Mouse (Mus musculus): Measurements from ENCODE around the gene Nit1. TPM values are rescaled to one million over a fixed set of nuclear protein-coding genes. Genes with fewer than 3 reads are reported as not detected.
"Not testable (repeated sequence)": the region's sequence is repeated elsewhere in the genome, so short reads cannot be mapped to it uniquely, and the experiment has no call there.

The Nit1 gene
- polyA plus RNA-seq, 1 experiment from 2014 or later = 33.6 TPM

- Histone ChIP-seq H3K4me3 (peak overlapping the region; percentile 99; the same call in 1 of the 2 replicates), H3K9me3 (peaks cover 5% of the 10 kb centered on the region; the same call in 1 of the 2 replicates), H3K4me1 (peaks cover 29% of the 10 kb centered on the region), H3K36me3 (replicated peaks) (peaks cover 65% of the 10 kb centered on the region), H3K27ac (replicated peaks) (no peak overlapping the region), H3K27me3 (replicated peaks; ENCODE audit: low read depth, poor library complexity, severe bottlenecking) (no peaks in the 10 kb centered on the region)
- 89% methylated on average over 9 of the region's 9 CpGs for WGBS
- peak; percentile 31 for DNase-seq (ENCODE audit: low spot score)
Measured at GRCm38 (mm10) chr1:171343922-171344677, 1.3 kb downstream of the Nit1 start.

GRCm38 (mm10) chr1:171342262-171343207, 2.9 kb downstream of the Nit1 start:
- no peak overlapping the region for H3K27ac ChIP-seq (replicated peaks)
- WGBS = 94% methylated on average over 16 of the region's 16 CpGs
- DNase-seq (ENCODE audit: low spot score) = no peak
- peaks cover 5% of the 10 kb centered on the region; the same call in 1 of the 2 replicates for H3K9me3 ChIP-seq
- H3K36me3 ChIP-seq (replicated peaks) = peaks cover 70% of the 10 kb centered on the region
- H3K4me3 ChIP-seq = no peak overlapping the region
- no peaks in the 10 kb centered on the region for H3K27me3 ChIP-seq (replicated peaks; ENCODE audit: low read depth, poor library complexity, severe bottlenecking)
- H3K4me1 ChIP-seq = peaks cover 25% of the 10 kb centered on the region

GRCm38 (mm10) chr1:171330216-171330560, 15.3 kb downstream of the Nit1 start:
- H3K27me3 ChIP-seq (replicated peaks; ENCODE audit: low read depth, poor library complexity, severe bottlenecking) = no peaks in the 10 kb centered on the region
- peaks cover 22% of the 10 kb centered on the region; the same call in 1 of the 2 replicates for H3K36me3 ChIP-seq (replicated peaks)
- peak overlapping the region; percentile 84 for H3K4me3 ChIP-seq
- no peak for DNase-seq (ENCODE audit: low spot score)
- no peaks in the 10 kb centered on the region for H3K9me3 ChIP-seq
- H3K27ac ChIP-seq (replicated peaks) = peak overlapping the region; percentile 100
- H3K4me1 ChIP-seq = peaks cover 34% of the 10 kb centered on the region
- WGBS = 1% methylated on average over 4 of the region's 4 CpGs

- 1% methylated on average over 61 of the region's 61 CpGs for WGBS
- Histone ChIP-seq H3K4me3 (peak overlapping the region; percentile 84), H3K4me1 (peaks cover 34% of the 10 kb centered on the region), H3K36me3 (replicated peaks) (peaks cover 26% of the 10 kb centered on the region; the same call in 1 of the 2 replicates), H3K27ac (replicated peaks) (peak overlapping the region; percentile 100), H3K27me3 (replicated peaks; ENCODE audit: low read depth, poor library complexity, severe bottlenecking) (no peaks in the 10 kb centered on the region), H3K9me3 (no peaks in the 10 kb centered on the region)
- DNase-seq (ENCODE audit: low spot score) = peak; percentile 96
Measured at GRCm38 (mm10) chr1:171329433-171330215, 15.8 kb downstream of the Nit1 start.

- H3K9me3 ChIP-seq = no peaks in the 10 kb centered on the region
- peaks cover 20% of the 10 kb centered on the region; the same call in 1 of the 2 replicates for H3K36me3 ChIP-seq (replicated peaks)
- H3K4me3 ChIP-seq = peak within 1 kb of the TSS; percentile 84
- DNase-seq (ENCODE audit: low spot score) = peak; percentile 93
- H3K4me1 ChIP-seq = peaks cover 34% of the 10 kb centered on the region
- peak within 1 kb of the TSS; percentile 100 for H3K27ac ChIP-seq (replicated peaks)
- H3K27me3 ChIP-seq (replicated peaks; ENCODE audit: low read depth, poor library complexity, severe bottlenecking) = no peaks in the 10 kb centered on the region
- WGBS = under 1% methylated on average over 48 of the region's 48 CpGs
Measured at GRCm38 (mm10) chr1:171328839-171329432, 16.5 kb downstream of the Nit1 start, which contains the start of gene Dedd. Dedd (plus strand) TSS chr1:171329145.

- H3K27ac ChIP-seq (replicated peaks) = peak overlapping the region; percentile 100
- H3K36me3 ChIP-seq (replicated peaks) = peaks cover 16% of the 10 kb centered on the region; the same call in 1 of the 2 replicates
- H3K9me3 ChIP-seq = no peaks in the 10 kb centered on the region
- H3K27me3 ChIP-seq (replicated peaks; ENCODE audit: low read depth, poor library complexity, severe bottlenecking) = no peaks in the 10 kb centered on the region
- 45% methylated on average over 9 of the region's 9 CpGs for WGBS
- DNase-seq (ENCODE audit: low spot score) = no peak
- peak overlapping the region; percentile 84 for H3K4me3 ChIP-seq
- H3K4me1 ChIP-seq = peaks cover 34% of the 10 kb centered on the region
Measured at GRCm38 (mm10) chr1:171328244-171328643, 17.2 kb downstream of the Nit1 start.

GRCm38 (mm10) chr1:171326588-171326987, 18.9 kb downstream of the Nit1 start:
- Histone ChIP-seq H3K36me3 (replicated peaks) (peaks cover 11% of the 10 kb centered on the region; the same call in 1 of the 2 replicates), H3K4me1 (peaks cover 33% of the 10 kb centered on the region)
- 82% methylated on average over 4 of the region's 4 CpGs for WGBS
- not testable (repeated sequence) for H3K27me3 ChIP-seq (replicated peaks; ENCODE audit: low read depth, poor library complexity, severe bottlenecking); DNase-seq (ENCODE audit: low spot score); H3K27ac ChIP-seq (replicated peaks); H3K9me3 ChIP-seq; H3K4me3 ChIP-seq

- peaks cover 11% of the 10 kb centered on the region; the same call in 1 of the 2 replicates for H3K36me3 ChIP-seq (replicated peaks)
- H3K27ac ChIP-seq (replicated peaks) = no peak overlapping the region
- no peaks in the 10 kb centered on the region for H3K27me3 ChIP-seq (replicated peaks; ENCODE audit: low read depth, poor library complexity, severe bottlenecking)
- no peaks in the 10 kb centered on the region for H3K9me3 ChIP-seq
- 81% methylated on average over 2 of the region's 2 CpGs for WGBS
- no peak for DNase-seq (ENCODE audit: low spot score)
- H3K4me1 ChIP-seq = peaks cover 23% of the 10 kb centered on the region
- no peak overlapping the region for H3K4me3 ChIP-seq
Measured at GRCm38 (mm10) chr1:171325571-171325970, 19.9 kb downstream of the Nit1 start.

- Histone ChIP-seq H3K4me1 (peaks cover 9% of the 10 kb centered on the region; the same call in 1 of the 2 replicates), H3K27ac (replicated peaks) (no peak overlapping the region), H3K36me3 (replicated peaks) (peaks cover 11% of the 10 kb centered on the region; the same call in 1 of the 2 replicates), H3K27me3 (replicated peaks; ENCODE audit: low read depth, poor library complexity, severe bottlenecking) (no peaks in the 10 kb centered on the region), H3K4me3 (no peak overlapping the region), H3K9me3 (no peaks in the 10 kb centered on the region)
- DNase-seq (ENCODE audit: low spot score) = no peak
- WGBS = 84% methylated on average over 1 of the region's 1 CpGs
Measured at GRCm38 (mm10) chr1:171322012-171322411, 23.4 kb downstream of the Nit1 start.

- DNase-seq (ENCODE audit: low spot score) = no peak
Measured at GRCm38 (mm10) chr1:171321415-171321814, 24.0 kb downstream of the Nit1 start.

GRCm38 (mm10) chr1:171320151-171320550, 25.3 kb downstream of the Nit1 start:
- no peak overlapping the region; the same call in 1 of the 2 replicates for H3K27ac ChIP-seq (replicated peaks)
- 13% methylated on average over 5 of the region's 5 CpGs for WGBS
- no peaks in the 10 kb centered on the region for H3K27me3 ChIP-seq (replicated peaks; ENCODE audit: low read depth, poor library complexity, severe bottlenecking)
- H3K9me3 ChIP-seq = no peaks in the 10 kb centered on the region
- H3K4me3 ChIP-seq = peak overlapping the region; percentile 42
- H3K36me3 ChIP-seq (replicated peaks) = 0 out of 2 replicates have a peak, but pooled peaks cover 4% of the 10 kb centered on the region
- DNase-seq (ENCODE audit: low spot score) = no peak
- peaks cover 9% of the 10 kb centered on the region; the same call in 1 of the 2 replicates for H3K4me1 ChIP-seq

More at GRCm38 (mm10) chr1:171321415-171321814, 24.0 kb downstream of the Nit1 start:
- Histone ChIP-seq H3K27ac (replicated peaks) (no peak overlapping the region), H3K4me3 (no peak overlapping the region), H3K36me3 (replicated peaks) (peaks cover 11% of the 10 kb centered on the region; the same call in 1 of the 2 replicates), H3K9me3 (no peaks in the 10 kb centered on the region), H3K4me1 (peaks cover 9% of the 10 kb centered on the region; the same call in 1 of the 2 replicates), H3K27me3 (replicated peaks; ENCODE audit: low read depth, poor library complexity, severe bottlenecking) (no peaks in the 10 kb centered on the region)
